Mouse (Mus musculus) spleen, postnatal 14 days (tissue): ENCODE measurements around the gene Pam.

Experiments
- DNase-seq, 2 experiments: peaks; one replicate each; pipeline ENCODE4 v3.0.0; 2021 to 2022; ENCODE audit warnings: low spot score in 2 of 2

Gene Pam

DNA sequence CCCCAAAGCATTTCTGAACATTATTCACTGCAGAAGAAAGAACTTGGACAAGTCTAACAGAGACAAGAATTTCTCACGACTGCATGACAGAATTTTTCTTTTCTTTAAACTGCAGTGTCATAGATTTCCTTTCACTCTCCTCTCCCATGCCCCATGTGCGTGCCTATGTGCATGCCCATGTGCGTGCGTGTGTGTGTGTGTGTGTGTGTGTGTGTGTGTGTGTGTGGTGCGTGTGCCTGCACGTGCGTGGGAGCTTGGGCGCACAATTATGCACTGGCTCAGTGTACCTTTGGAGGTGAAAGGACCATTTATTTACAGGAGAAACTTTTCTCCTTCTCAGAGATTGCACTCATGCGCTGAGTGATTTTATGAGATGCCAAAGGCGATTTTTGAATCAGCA, 179.7 kb downstream of the Pam start:
- DNase-seq, result no peak

DNA sequence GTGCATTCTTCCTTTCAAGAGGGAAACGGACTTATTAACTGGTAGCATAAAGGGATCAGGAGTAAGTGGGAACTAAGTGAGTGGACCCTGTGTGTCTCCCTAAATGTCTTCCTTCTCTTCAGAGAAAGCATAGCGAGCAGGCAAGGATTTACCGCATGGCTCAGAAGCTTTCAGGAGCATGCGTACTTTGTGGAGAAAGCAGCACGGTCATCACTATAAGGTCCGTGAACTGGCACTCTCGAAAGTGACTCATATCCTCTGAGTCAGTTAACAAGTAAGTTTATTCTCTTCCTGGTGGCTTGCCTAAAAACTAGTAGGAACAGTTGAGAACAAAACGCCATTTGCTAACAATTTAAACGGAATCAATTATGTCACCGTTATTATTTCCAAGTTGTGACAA, 184.6 kb downstream of the Pam start:
- no peak for DNase-seq

DNA sequence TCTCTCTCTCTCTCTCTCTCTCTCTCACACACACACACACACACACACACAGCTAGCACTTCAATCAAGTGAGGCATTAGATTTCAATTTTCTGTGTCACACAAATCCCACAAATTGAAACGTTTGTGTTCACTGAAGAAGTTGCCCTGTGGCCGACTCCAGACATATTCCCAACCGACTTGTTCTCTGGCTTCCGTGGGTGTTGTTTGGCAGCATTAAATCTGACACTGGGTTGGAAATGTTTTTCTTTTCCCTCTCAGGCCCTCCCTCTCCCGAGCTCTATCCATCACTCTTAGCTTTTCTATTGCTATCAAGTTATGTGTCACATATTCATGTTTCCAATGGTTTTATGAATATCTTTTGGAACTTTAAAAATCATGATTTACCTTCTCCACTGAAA, 185.9 kb downstream of the Pam start:
- DNase-seq, result no peak

DNA sequence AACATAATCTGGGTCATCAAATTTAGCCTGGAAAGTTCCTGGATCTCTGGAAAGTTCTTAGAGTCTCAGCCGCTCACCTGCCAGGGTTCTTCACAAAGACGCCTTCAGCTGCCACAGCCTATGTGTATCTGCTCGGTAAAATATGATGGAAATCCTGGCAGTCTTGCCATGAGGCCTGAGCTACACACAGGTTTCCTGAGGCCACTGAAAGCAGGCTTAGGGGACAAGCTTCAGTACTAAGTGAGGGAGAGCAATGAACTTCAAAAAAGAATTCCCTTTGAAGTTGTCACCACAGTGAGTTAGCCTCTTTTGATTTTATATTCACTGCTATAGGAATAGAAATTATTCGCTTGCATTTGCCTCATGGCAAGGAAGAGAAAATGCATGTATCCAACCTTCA, 186.7 kb downstream of the Pam start:
- DNase-seq, result no peak

DNA sequence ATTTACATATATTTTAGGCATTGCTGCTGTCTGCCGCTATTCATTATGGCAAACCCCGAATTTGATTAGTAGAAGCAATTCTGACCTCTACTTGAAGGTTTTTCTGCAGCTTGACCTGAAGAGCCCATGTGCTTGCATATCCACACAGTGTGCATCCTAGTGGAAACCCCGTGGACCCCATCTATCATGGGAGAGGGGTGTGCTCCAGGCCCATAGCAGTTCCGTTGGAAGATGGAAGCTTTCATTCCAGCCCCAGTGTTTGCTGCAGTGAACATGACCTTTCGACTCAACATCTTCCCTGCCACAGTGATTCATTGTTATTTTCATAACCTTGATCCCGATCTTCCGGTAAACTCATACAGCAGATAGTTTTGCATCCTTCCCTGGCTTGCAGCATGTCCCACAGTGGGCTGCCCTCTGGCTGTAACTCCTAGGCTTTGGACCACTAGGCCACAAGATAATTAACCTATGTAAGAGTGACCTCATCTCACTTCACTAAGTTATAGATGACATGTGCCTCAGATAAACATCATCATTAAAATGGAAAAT, 191.5 kb downstream of the Pam start:
- DNase-seq, result no peak

DNA sequence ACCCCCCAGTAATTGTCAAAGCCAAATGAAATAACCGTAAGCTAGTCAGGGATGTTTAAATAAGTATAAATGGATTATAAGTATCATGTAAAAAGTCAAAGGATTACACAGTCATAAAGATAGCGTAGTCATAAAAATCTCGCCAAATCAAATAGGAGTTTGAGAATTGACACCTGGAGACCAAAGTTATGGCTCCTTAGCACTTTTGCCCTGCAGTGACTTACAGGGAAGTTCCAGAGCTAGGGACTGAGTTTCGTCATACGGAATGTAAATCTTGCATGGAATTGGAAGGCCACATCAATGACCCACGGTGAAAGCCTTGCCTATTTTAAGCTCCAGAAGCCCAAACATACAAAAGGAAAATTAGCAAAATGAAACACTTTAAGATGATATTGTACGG, 192.6 kb downstream of the Pam start:
- DNase-seq, result no peak

DNA sequence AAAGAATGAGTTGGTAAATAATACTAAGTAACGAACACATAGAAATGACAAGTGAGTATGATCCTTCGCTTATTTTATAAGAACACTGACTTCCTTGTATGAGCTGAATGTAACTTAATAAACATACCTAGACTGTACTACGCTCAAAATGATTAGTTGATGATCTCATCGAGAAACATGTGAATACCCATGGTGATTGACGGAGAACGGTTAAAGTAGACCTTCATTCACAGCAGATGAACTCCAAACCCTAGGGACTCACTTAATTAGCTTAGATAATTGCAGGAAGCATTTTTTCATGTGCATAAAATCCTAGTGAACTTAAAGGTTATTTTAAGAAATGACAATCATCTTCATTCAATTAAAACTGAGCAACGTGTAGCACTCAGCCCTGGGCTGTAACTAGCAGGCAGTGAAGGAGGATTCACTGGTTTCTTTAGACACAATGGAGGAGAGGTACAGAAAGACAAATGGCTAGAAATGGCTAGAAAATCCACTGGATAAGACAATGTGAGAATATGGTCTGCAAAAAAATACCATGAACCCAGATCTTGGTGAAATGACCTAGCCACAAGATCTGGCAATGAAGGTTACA, 194.8 kb downstream of the Pam start:
- no peak for DNase-seq

DNA sequence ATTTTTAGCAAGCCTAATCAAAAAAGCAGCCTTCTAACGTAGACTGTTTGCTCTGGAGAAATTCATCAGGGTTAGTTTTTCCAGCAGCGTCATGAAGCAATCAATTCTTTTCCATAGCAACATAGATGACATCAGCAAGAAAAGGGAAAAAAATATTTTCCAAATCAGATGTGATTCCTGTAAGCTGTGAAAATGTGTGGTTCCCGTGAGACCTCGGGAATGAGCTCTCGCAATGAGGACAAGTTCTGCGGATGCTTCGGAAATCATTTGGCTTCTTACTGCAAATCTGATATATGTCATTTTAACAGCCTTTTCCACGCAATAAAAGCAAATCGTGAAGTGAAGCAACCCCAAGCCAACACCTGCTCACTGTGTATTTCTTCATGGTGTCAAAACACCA, 207.9 kb downstream of the Pam start:
- DNase-seq, result no peak

DNA sequence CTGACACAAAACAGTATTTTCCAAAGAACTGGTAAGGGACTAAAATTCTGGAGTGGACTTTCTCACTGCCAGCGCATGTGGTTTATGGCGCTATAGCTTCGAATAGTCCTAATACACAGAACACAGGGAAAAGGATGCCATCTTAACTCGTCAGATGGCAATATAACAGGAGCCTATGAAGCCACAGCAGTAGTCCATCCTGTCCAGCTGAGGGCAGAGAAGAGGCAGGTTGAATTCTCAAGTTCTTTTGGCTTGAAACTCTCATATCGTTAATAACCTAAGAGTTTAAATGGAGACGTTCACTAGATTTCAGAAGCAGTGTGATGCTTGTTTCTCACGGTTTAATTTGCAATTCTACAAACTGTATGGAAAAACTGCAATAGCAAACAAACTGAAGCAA, 211.9 kb downstream of the Pam start:
- no peak for DNase-seq

DNA sequence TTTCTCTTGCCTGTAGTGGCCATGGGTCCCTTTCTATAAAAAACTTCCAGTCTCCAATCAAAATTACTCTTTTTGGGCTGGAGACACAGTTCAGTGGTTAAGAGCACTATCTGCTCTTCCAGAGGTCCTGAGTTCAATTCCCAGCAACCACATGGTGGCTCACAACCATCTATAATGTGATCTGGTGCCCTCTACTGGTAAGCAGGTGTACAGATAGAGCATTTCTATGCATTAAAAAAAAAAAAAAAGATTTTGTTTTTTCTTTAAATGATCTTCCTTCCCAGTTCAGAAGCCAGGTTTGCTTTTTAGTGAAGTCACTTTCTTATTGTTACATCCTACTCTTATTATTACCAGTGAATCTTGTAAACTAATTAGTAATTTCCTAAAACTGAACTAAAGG, 218.4 kb downstream of the Pam start:
- no peak for DNase-seq

DNA sequence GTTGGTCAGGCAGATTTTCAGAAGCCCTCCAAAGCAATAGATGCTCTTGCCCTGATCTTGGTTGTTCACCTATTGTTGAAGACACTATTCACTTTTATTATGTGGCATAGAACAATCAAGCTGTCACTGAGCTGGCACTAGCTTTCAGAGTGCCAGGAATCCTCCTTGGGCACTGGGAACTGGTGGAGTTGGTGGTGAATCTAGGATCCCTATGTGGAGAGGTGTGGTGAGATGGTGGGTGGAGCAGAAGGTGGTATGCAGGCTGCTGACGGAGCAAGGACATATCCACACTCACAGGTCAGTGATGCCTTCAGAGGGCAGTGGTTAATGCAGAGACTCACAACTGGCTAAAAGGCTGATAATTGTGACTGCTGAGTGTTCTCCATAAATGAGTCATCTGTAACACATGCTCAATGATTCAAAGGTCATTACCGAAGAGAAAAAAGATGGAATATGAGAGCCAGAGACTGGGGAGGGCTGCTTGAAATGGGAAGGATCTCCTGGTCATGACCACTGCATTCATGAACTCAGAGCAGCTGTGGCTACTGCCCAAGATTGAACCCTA, 221.9 kb downstream of the Pam start:
- DNase-seq, result no peak

DNA sequence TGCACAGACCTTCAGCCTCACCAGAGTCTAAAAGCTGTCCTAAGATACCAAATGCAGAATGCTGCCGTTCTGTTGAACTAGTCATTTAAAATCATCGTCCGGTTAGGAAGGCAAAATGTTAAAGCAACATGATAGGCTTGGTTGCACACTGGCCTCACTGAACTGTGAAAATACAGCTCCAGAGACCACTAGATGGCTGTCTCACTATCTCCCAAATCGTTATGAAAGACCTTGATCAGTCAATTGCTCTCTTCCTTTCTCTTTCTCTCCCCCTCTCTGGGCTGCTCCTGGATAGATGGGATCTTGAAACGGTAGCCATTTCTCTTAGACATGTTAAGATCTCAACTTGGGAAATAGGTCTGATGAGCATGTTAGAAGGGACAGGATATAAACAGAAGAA, 223.0 kb downstream of the Pam start:
- DNase-seq, result no peak

DNA sequence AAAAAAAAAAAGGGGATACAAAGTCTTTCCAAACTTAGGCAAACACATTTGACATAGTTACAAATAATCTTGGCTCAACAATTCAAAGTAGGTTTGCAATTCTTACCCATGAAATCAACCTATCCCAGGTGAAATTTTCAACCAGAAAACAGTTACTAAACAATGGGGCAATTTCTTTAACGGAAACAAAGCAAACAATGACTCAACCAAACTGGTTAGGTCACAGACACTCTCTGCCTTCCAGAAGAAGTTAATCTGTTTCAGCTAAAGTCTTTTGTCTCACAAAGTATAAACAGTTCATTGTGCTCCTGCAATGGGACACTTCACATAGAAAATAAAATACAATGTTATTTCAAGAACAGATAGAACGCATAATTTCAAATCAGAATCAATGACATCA, 223.4 kb downstream of the Pam start:
- DNase-seq, result no peak

DNA sequence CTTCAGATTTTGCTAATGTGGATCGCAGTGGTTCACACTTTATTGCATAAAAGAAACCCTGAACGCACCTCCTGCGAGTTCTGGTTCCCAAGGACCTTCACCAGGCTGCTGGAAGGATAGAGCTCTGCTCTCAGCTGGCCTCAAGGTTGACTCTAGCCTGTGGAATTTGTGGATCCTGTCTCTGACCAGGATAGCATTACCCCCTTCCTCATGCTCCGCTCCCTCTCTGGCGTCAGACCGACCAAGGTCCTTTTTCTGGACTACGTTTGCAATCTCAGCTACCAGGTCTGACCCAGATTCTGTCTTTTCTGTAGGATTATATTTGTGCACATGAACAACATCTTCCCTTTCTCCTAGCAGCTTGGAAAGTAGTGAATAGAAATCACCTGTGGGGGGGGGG, 231.3 kb downstream of the Pam start:
- no peak for DNase-seq

DNA sequence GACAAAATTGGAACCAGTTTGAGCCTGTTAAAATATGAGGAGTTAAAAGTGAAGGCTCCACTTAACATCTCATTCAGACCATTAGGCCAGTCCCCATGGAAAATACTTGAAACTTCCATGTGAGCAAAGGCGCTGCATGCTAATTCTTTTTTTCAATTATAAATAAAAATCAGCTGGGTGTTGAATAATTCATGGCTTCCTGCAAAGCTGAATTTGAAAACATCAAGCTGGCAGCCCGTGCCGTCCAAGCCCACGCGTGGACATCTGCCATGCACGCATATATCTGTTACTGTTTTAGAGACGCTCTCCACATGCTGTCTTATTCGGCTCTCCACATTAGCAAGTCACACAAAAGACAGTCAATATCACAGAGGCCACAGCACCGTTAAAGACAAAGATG, 232.3 kb downstream of the Pam start:
- DNase-seq, result no peak

DNA sequence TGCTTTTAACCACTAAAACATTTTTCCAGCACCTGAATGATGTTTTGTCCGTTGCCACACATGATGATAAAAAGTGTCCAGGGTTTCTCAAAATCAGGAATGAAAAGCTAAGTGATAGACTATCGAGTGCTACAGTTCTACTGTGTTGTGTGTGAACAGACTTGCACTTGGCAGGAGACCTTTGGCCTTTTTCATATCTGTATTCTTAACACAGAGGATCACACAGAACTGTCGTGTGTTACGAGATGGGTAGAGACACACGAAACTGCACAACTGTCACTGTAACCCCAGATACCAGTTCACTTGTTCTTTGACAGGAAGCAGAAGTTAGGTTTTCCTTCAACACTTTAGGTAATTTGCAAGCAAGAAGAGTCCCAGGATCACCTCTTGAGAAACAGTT, 232.7 kb downstream of the Pam start:
- no peak for DNase-seq

DNA sequence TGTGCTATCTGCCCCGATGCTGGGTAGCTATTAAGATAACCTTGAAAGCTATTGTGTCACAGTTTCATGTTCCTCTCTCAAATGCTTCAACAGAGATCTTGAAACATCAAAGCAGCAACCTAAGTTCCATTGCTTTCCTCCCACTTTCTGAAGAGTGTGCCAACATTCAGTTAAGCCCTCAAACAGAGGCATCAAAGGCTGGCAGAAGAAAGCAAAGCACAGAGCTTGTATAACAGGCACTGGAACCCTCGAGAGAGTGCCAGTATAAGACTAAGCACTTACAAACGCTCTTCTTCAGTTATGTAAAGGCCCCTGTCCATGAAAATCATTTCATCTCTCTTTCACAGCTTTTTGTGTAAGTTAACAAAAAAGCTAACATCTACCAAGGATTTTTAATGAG, 241.2 kb downstream of the Pam start:
- DNase-seq, result no peak

DNA sequence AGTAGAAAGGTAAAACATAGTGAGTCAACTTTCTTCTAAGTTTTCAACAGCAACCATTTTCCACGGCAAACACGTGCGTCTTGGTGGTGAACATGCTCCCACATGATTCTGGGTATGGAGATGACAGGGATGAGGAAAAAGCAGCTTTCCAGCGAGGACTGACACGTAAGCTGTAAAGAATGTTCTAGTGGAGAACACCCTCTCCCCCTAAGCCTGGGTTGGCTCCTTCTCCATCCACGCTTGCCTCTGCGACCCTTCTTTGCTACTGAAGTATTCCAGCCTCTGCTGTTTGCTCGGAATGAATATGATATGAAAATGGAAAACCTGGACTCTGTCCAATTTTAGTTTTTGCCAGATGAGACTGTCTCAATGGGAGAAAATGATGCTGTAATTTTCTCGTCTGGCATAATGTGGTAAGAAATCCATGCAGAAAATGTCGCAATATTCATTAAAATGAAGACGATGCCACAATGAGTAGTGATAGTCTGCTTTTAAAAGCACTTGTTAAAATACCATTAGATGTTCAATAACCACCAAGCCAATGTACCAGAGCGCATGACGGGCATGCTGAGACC, 243.8 kb downstream of the Pam start:
- DNase-seq, result no peak

DNA sequence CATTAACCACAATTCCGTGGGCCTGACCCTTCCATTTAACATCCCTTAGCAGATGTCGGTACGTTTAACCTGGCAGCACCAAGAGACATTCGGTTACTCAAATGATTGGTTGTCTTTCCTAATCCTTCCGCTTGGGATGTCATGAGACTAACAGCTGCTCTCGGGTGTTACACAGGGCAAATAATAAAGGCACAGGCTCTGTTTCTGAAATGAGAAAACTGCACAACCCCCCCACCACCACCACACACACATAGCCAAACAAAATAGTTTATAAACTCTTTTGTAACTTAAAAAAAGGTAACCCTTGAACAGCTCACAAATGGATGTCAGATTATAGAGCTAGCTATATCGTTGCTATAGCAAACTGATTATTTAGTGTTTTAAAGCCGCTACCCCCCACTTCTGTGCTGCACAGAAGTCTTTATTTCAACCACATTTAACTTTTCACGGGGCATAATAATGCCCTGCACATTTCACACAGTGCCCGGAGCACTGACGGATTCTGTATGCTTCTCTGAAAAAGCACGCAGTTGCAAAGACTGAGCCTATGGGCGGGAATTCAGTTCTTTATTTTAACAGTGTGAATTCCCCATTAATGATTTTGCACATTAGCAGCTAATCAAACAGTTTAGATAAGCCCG, 246.7 kb downstream of the Pam start:
- no peak for DNase-seq

DNA sequence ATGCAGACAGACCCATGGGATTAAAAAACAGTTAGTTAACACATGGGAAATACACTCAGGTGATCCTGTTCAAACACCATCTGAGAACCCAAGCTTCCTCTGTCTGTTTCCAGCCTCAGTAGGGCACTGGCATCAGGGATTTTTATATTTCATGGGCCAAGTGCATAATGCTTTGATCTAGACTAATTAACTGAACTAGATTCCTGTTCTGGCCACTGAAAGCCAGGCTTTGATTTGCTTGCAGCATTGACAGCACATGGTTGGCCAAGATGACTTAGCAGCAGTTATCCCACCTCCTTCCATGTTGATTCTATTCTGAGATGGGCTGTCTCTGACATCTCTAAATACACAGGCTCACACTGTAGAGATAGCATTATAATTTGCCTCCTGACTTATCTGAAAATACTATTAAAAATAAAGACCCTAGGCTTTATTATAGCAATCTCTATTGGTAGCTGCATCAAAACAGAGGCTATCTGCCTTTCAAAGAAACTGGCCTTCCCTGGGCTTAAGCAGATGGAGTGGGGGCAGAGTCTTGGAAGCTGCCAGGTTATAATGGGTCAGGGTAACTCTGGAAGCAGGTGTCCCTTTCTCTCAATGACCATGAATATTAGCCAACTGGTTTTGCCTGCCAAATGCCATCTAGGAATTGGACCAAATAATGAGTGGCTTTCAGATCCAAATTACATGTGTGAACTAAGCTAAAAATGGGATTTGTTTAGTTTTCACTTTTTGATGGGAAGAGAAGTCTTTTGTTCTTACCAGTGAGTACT, 252.0 kb downstream of the Pam start:
- DNase-seq, result no peak

DNA sequence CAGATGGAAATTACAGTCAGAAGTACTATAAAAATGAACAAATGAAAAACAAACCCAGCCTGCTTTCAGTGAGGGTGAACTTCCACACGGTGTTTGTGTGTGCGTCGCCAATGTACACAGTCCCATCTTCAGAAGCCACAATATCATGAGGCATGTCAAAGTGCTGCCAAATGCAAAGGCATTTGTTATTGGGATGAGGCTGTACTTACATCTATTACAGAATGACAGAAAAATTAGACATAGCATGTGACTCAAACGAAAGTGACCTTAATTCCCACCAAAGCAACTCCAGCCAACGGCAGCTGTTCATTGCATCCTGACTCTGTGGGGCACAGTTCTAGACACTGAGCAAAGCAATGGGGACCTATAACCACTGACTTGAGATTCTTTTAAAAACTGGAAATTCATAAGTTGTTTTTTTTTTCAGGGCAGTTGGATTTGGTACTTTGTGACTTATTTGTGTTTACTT, 261.1 kb downstream of the Pam start:
- DNase-seq, result no peak
